Mouse (Mus musculus): ENCODE results near the gene Lmf1.

GRCm38 (mm10) chr17:25576034-25576433, 2.9 kb upstream of the Lmf1 start:
- TF ChIP-seq GATA1 (IDR thresholded peaks at IDR 0.05; ENCODE audit: borderline replicate concordance, low read length): no peak
- no peak for TF ChIP-seq FLI1 (IDR thresholded peaks at IDR 0.05; ENCODE audit: low read length)

Measured in megakaryocyte, embryonic 14.5 days (primary cell).